Mouse (Mus musculus): ENCODE results near the gene Zranb1.
A peak's percentile ranks its signal among the peaks of the same experiment; 100 is the strongest.

Gene Zranb1

DNA sequence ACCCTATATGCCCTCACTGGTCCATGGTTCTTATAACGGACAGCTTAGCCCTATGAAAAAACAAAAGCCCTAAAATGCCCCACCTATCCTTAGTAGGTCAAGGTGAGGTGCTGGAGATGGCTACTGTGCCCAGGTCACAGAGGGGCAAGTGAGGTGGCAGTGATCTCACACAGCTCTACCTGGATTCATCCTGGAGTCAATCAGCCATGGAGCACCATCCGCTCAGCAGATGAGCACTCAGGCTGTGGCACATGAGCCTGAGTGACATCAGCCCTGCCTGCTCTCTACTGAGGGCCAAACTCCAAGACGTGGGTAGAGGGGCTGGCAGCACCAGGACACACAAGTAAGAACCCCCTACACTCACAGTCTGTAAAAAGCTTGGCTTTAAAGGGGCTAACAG lies 70.4 kb downstream of the Zranb1 start:
- no peak for DNase-seq (ENCODE audit: low spot score)

DNA sequence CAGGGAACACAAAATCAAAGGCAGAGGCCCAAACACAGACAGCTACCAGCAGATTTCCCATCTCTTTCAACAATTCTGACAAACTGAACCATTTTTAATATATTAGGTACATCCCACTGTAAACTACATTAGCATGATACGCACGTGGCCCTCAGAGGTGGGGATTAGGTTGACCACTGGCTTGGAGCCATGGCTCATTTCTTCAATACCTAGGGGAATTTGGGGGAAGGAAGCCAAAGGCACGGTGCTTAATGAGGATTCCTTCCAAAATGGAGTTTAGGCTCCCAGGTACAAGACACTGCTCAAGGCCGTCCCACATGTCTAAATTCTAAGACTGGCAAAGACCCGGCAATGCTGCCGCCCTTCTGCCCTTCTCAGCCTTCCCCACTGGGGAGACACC lies 71.3 kb downstream of the Zranb1 start:
- no peak for DNase-seq (ENCODE audit: low spot score)

- DNase-seq (ENCODE audit: low spot score): peak; percentile 49
Observed at GRCm38 (mm10) chr7:133003421-133003820, 72.5 kb downstream of the Zranb1 start.

DNA sequence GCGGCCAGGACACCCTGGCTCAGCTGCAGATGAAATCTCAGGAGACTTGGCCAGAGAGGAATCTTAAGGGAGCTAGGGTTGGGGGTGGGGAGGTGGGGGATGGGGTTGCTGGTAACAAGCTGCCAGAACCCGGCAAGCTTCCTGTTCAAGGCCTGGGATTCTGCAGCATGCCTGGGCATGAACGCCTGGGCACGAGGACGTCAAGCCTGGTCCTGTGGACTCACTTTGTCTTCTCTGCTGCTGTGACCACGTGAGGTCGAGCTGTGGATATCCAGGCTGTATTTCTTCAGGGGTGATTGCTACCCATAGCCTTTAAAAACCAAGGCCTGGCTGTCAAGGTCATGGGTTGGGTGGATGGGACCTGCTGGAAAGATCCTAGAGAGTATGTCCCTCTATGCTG lies 74.8 kb downstream of the Zranb1 start:
- no peak for DNase-seq (ENCODE audit: low spot score)

DNA sequence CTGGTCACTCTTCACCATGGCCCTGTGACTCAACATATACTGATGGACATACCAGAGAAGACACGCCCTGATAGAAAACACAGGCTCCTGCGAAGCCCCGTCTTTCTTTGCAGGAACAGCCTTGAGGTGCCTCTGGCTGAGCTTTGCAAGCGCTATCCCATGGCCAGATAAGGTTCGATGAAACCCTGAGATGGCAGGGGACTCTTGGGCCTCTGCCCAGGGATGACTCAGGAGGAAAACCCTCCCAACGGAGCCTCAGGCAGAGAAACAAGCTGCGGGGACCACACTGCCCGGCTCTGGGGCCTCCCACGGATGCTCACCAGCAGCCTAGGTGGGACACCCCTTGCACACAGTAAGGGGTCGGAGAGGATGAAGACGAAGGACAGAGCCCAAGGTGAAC lies 76.4 kb downstream of the Zranb1 start:
- peak; percentile 85 for DNase-seq (ENCODE audit: low spot score)

GRCm38 (mm10) chr7:133008663-133009062 lies 77.7 kb downstream of the Zranb1 start:
- DNase-seq (ENCODE audit: low spot score): peak; percentile 34

DNA sequence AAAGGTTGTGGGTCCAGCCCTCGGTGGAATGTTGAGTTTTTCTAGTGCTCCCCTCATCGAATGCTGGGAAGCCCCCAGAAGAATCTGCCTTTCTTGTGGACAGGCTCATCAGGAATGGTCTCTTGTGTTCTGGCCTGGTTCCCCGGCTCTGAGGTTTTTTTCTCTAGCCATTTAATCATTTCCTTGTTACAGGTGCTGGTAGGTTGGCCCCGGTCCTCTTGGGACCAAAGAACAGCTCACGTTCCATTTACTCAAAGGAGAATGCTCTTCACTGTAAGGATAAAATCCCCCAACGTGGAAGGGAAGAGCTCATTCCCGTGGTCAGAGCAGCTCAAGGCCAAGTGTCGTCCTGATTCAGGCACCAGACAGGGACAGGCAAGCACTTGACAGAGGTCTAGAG lies 78.7 kb downstream of the Zranb1 start:
- DNase-seq (ENCODE audit: low spot score): no peak

GRCm38 (mm10) chr7:133010477-133010876 lies 79.5 kb downstream of the Zranb1 start:
- DNase-seq (ENCODE audit: low spot score): no peak

- DNase-seq (ENCODE audit: low spot score): no peak
Observed at GRCm38 (mm10) chr7:133011191-133011590, 80.2 kb downstream of the Zranb1 start.

- DNase-seq (ENCODE audit: low spot score): no peak
Observed at GRCm38 (mm10) chr7:133011611-133012010, 80.7 kb downstream of the Zranb1 start.

DNA sequence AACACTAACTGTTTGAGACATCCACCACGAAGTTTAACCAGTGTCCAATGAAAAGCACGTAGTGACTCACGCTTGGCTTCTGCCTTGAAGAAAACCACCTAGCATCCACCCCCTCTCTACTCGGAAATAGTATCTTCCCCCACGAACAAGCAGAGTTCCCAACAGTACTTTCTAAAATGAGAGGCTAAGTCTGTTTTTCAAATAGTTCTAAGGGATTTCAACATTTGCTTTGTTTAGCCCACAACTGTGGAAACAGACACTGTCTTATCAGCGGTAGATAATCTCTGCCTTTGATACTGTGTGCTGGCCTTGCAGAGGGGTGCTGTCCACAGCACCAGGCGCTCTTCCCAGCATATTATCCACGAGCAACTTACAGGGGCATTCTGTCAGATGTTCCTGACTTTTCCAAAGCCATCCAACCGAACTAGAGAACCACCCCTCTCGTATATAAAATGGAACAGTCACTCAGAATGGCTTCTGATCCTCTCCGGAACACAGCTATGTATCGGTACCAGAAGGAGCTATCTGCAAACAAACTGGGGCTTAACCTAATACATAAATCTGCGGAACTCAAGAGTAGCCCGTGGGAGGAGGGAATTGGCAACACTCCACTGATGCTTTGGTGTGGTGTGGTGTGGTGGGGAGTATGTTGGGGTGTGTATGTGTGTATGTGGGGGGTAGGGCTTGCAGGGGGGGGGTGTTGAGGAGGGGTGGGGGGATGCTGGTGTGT lies 81.9 kb downstream of the Zranb1 start:
- peak; percentile 49 for DNase-seq (ENCODE audit: low spot score)

DNA sequence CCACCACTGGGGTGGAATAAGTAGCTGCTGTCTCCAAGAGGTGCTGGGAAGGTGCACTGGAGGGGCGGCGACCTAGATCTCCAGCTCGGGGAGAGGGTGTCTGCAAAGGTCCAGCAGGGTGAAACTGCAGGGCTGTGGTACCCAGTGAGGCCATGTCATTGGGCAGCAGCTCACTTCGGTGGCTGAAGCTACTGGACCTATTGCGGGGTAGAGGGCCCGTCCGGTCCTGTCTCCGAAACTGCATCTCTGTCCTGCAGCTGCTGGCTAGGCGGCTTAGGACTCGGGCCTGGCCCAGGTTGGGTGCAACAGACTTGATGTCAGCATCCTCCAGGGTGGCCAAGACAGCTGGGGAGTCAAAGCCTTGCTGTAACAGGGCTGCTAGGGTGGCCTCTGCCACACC lies 83.0 kb downstream of the Zranb1 start:
- DNase-seq (ENCODE audit: low spot score): no peak

DNA sequence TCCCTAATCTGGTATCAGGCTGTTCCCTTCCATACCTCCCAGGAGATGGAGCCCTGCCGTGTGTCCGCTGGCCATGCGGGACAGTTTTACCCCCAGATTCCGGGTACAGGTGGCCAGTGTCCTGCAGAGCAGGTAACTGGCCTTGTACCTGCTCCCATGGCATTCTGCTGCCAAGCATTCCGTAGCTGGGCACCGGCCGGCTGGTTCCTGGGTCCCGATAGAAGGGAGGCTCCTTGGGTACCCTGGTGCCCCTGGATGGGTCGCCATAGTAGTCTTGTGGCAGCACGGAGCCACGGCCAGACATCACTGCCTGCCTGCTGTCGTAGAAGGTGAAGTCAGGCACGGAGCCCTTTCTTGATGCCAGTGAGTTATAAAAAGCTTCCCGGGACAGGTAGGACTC lies 83.7 kb downstream of the Zranb1 start:
- DNase-seq (ENCODE audit: low spot score): no peak

DNA sequence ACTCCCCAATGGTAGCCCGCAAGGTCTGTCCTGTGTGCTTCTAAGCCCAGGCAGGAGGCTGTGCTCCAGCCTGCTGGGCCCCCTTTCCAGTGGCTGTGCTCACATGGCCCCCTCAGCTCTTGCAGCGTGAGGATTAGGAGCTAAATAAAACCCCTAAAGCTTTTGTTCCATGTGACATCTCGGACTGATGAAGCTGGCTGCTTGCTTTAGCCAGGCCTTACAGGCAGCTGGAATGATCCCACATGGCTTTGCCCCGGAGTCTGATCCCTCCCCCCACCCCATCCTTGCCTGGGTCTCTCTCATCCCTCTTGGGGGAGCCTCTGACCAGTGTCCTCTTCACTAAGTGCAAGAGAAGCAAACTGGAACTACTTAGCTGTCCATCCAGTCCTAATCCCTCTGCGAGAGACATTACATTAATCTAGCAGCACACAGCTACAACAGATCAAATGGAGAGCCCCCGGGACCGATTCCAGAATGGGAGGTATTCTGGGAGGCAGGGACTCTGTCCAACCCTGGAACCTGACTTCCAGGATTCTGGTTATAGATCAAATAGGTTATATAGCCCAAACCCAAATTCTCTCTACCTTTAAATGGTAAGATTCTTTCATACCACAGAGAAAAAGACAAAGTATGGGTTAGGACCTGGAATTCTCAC lies 84.6 kb downstream of the Zranb1 start:
- DNase-seq (ENCODE audit: low spot score): no peak

DNA sequence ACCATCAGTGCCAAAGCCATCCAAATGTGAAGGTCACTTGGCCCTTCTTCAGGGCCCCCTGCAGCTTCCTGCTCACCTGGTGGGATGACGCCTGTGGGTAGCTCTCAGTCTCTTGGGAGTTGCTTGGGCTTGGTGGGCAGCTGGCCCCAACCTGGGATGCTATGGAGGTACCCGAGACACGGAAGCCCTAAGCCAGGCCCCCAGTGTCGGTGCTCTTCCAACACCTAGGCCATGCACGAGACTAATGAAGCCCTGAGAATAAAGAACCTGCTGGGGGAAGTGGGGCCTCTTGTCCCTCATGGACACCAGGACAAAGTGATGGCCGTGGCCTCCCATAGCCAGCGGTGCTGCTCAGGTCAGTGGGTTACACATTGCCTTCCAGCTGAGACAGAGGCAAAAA lies 88.0 kb downstream of the Zranb1 start:
- no peak for DNase-seq (ENCODE audit: low spot score)

GRCm38 (mm10) chr7:133019481-133020020 lies 88.6 kb downstream of the Zranb1 start:
- DNase-seq (ENCODE audit: low spot score): no peak

DNA sequence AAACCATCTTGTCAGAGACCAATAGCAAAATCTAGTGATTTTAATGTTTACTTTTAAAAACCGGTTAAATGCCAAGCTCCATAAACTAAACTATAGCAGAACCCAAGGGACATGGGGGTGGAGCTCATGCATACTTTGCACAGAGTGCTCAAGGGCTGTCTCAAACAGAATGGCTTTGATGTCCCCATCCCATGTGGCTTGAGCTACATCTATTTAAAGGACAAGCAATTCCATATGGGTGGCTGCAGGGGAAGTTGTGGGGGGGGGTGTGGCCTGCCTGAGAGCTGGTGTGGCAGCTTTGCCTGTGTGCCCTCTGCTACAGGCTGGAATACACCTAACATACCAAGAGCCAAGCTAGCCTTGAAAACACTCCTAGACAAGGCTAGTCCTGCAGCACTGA lies 93.8 kb downstream of the Zranb1 start:
- DNase-seq (ENCODE audit: low spot score): no peak

DNA sequence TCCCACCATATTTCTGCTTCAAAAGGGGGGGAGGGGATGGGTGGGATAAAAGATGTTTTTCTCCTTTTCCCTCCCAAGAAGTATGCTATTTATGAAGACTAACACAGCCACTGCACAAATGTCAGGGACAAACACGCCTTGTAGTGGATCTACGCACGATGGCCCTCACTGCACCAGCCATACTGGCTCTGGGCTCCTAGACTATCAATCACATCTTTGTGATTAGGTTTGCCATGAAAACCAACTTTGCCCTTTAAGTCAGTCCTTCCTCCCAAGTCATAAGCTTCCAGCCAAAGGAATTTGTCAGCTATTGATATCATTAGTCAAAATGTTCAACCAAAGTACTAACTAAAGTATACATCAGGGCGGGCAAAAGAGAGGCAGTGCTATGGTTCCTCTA lies 97.0 kb downstream of the Zranb1 start:
- DNase-seq (ENCODE audit: low spot score): no peak

GRCm38 (mm10) chr7:133029004-133029403 lies 98.1 kb downstream of the Zranb1 start:
- DNase-seq (ENCODE audit: low spot score): no peak

GRCm38 (mm10) chr7:133029496-133030047 lies 98.6 kb downstream of the Zranb1 start:
- DNase-seq (ENCODE audit: low spot score): no peak

DNA sequence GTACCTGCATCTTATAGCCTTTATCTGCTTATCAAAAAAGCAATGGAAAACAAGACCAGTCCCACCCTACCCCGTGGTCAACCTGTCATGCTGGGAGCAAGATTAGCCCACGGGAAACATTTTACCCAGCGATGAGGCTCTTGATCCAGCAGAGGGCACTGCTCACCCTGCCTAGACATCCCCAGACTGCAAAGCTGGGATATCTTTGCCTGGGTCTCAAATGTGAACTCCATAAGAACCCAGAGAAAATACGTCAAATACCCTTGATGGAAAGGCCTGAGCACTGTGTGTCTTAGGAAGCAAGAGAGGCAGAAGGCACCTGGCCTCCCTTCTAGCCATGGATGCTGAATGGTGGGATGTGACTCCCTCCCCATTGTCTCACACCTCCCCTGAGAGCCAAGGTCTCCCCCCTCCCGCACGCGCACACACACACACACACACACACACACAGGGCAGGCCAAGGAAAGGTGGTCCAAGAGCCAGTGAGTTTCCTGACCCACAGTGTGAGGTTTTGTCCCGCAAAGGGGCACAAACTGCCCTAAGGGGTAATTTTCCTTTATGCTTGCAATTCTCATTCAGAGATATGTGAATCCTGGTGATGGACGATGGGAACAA lies 101.8 kb downstream of the Zranb1 start:
- no peak for DNase-seq (ENCODE audit: low spot score)

DNA sequence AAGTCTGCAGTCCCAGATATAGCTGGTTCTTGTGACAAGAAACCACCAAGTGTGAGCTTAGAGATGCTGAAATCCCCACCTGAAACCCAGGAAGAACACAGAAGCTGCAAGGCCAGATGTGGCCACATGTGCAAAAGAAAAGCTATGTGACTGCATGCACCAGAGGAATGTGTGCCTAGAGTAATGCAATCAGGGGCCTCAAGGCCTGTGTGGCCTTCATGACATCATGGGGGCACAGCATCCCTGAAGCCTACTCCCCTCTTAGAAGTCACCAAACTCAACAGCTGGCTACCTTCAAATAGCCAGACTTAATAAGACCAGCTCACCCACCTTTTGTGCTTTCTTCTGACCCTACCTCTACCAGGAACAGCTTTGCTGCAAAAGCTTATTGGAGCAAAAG lies 105.0 kb downstream of the Zranb1 start:
- DNase-seq (ENCODE audit: low spot score): no peak
